Mouse (Mus musculus): ENCODE results near the gene Ltbp1. TPM values are rescaled to one million over a fixed set of nuclear protein-coding genes. Genes with fewer than 3 reads are reported as not detected.

Gene Ltbp1
- polyA plus RNA-seq, 1 experiment = not detected

- no peak for TF ChIP-seq POLR2A (IDR thresholded peaks at IDR 0.05; ENCODE audit: insufficient read depth, low read depth, low read length)
- TF ChIP-seq CTCF (IDR thresholded peaks at IDR 0.05; ENCODE audit: insufficient read depth, low read depth, low read length) = no peak
- WGBS = 84% methylated on average over 4 of the region's 4 CpGs
- Histone ChIP-seq H3K4me3 (ENCODE audit: insufficient read depth, low read depth, low read length) (no peak overlapping the region), H3K4me1 (ENCODE audit: control insufficient read depth, insufficient read depth, low read length) (no peaks in the 10 kb centered on the region), H3K27ac (ENCODE audit: insufficient read depth, low read depth, low read length) (no peak overlapping the region; the same call in 1 of the 2 replicates)
Observed at GRCm38 (mm10) chr17:75300908-75301307, 295.5 kb downstream of the Ltbp1 start.

DNA sequence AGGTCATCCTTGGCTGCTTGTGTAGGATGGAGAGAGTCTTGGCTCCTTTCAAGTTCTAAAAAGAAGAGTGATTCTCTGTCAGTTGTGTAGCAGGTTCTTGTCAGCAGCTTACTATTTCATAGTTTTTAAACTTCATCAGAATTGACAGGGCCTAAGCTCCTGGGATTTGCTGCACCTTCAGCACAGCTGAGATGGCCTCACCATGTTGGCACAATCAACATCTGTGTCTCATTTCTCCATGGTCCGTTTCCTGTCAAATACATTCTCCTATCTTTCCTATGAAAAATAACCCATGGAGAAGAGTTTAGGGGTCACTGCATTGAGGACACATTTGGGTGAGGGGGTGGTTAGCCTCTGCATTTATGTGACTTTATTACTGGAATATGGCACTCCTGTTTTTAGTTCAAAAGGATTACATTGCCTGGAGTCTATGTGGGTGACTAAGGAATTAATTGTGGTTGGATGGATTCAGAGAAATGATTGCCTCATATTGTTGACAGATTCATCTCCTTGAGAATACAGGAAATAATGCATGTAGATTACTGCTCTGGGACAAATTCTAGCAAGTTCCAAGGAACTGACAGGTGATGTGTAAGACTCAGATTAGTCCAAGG lies 299.5 kb downstream of the Ltbp1 start:
- H3K27ac ChIP-seq (ENCODE audit: insufficient read depth, low read depth, low read length) = no peak overlapping the region
- peaks cover 4% of the 10 kb centered on the region; the same call in 1 of the 2 replicates for H3K4me1 ChIP-seq (ENCODE audit: control insufficient read depth, insufficient read depth, low read length)
- TF ChIP-seq POLR2A (IDR thresholded peaks at IDR 0.05; ENCODE audit: insufficient read depth, low read depth, low read length) = no peak
- TF ChIP-seq CTCF (IDR thresholded peaks at IDR 0.05; ENCODE audit: insufficient read depth, low read depth, low read length) = no peak
- WGBS = 91% methylated on average over 1 of the region's 1 CpGs
- H3K4me3 ChIP-seq (ENCODE audit: insufficient read depth, low read depth, low read length) = no peak overlapping the region

GRCm38 (mm10) chr17:75305714-75306113 lies 300.3 kb downstream of the Ltbp1 start:
- Histone ChIP-seq H3K27ac (ENCODE audit: insufficient read depth, low read depth, low read length) (no peak overlapping the region), H3K4me3 (ENCODE audit: insufficient read depth, low read depth, low read length) (no peak overlapping the region), H3K4me1 (ENCODE audit: control insufficient read depth, insufficient read depth, low read length) (peaks cover 4% of the 10 kb centered on the region; the same call in 1 of the 2 replicates)
- TF ChIP-seq POLR2A (IDR thresholded peaks at IDR 0.05; ENCODE audit: insufficient read depth, low read depth, low read length) (no peak), CTCF (IDR thresholded peaks at IDR 0.05; ENCODE audit: insufficient read depth, low read depth, low read length) (no peak)
- 95% methylated on average over 1 of the region's 1 CpGs for WGBS

DNA sequence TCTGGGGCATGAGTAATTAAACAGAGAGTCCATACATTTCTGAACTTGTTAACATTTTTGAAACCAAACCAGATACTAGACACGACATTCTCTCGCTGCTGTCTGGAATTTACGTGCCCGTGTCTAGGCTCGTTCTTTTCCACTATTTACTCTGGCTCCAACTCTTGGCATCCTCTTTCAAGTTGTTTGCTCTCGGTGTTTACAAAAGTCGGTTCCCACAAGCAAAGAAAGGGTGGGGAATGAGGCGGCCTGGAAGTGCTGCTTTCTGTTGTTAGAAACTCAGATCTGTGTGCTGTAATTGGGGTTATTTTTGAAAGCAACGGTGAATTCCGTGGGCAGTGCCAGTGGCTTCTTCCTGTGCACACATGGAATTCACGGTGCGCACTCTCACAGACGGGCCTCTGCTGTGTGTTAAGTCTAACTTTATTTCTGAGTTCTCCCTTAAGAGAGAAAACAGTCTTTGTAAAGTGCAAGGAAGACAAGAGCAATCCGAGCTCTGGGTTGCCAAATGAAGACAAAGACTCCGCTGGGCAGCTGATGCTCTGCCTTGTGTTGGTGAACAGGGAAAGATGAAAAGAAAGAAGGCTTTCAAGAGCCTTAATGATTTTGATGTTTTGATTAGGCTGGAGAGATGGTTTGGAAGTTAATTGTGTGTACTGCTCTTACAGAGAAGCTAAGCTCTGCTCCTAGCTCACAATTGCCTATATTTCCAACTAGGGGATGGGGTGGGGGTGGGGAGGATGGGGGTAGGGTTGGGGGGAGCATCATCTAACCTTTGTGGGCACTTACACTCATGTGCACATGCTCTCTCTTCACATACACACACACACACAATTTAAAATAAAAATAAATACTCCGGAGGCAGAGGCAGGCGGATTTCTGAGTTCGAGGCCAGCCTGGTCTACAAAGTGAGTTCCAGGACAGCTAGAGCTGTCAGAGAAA lies 302.0 kb downstream of the Ltbp1 start:
- H3K4me3 ChIP-seq (ENCODE audit: insufficient read depth, low read depth, low read length) = no peak overlapping the region
- no peak overlapping the region for H3K27ac ChIP-seq (ENCODE audit: insufficient read depth, low read depth, low read length)
- WGBS = 33% methylated on average over 18 of the region's 18 CpGs
- no peak for TF ChIP-seq CTCF (IDR thresholded peaks at IDR 0.05; ENCODE audit: insufficient read depth, low read depth, low read length)
- no peak for TF ChIP-seq POLR2A (IDR thresholded peaks at IDR 0.05; ENCODE audit: insufficient read depth, low read depth, low read length)
- H3K4me1 ChIP-seq (ENCODE audit: control insufficient read depth, insufficient read depth, low read length) = peaks cover 4% of the 10 kb centered on the region; the same call in 1 of the 2 replicates

DNA sequence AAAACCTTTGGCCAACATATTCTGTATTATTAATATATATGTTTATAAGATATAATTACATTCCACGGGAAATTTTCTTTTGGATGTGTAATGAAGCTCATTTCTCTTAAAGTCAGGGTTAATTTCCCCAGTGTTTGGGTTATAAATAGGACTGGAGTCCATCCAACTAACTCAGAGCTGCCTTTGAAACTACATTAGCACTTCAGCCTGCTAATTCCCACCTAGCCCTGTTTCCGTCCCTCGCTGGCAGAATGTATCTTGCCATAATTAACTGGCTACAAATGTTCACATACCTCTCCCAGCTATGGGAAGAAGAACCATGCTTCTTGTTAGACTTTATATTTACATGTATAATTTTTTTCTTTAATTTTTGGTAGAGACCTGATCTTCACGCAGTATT lies 311.7 kb downstream of the Ltbp1 start:
- WGBS = 32% methylated on average over 4 of the region's 4 CpGs
- TF ChIP-seq POLR2A (IDR thresholded peaks at IDR 0.05; ENCODE audit: insufficient read depth, low read depth, low read length) (no peak), CTCF (IDR thresholded peaks at IDR 0.05; ENCODE audit: insufficient read depth, low read depth, low read length) (no peak)
- H3K27ac ChIP-seq (ENCODE audit: insufficient read depth, low read depth, low read length) = no peak overlapping the region
- no peaks in the 10 kb centered on the region for H3K4me1 ChIP-seq (ENCODE audit: control insufficient read depth, insufficient read depth, low read length)
- H3K4me3 ChIP-seq (ENCODE audit: insufficient read depth, low read depth, low read length) = no peak overlapping the region

DNA sequence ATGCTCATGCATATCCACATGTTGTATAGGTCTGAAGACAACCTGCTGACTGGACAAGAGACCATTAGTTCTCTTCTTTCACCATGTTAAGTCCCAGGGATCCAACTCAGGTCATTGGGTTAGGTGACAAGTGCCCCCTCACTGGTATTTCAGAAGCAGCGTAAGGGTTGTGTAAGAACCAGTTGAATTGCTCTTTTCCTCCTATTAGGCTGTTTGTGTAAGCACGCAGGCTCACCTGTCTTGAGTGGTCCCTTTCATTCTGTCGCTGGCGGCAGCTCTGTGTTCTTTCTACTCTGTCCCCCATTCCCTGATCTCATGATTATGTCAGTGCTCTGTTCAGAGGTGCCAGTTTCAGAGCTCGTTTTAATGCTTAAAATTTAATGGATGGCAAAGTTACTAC lies 317.9 kb downstream of the Ltbp1 start:
- 86% methylated on average over 5 of the region's 5 CpGs for WGBS

DNA sequence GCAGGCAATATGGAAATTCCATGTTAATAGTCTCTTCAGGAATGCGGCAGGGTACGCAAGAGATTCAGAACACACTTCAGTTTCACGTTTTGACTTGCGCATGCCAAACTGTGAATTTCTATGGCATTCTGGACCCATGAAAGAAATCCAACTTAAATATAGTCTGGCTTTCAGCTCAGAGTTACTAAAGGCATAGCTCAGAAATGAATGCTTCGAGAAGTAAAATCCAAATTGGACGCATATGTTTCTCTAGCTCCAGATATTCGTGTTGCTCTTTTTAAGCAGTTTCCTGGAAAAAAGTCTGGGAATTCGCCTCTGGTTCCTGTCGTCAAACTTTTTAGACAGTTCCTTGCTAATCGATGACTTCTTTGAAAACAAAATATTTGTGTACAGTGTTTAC lies 318.4 kb downstream of the Ltbp1 start:
- no peak overlapping the region for H3K4me3 ChIP-seq (ENCODE audit: insufficient read depth, low read depth, low read length)
- H3K27ac ChIP-seq (ENCODE audit: insufficient read depth, low read depth, low read length) = no peak overlapping the region
- TF ChIP-seq POLR2A (IDR thresholded peaks at IDR 0.05; ENCODE audit: insufficient read depth, low read depth, low read length) = no peak
- no peak for TF ChIP-seq CTCF (IDR thresholded peaks at IDR 0.05; ENCODE audit: insufficient read depth, low read depth, low read length)
- 91% methylated on average over 10 of the region's 10 CpGs for WGBS
- H3K4me1 ChIP-seq (ENCODE audit: control insufficient read depth, insufficient read depth, low read length) = no peaks in the 10 kb centered on the region; the same call in 1 of the 2 replicates

More for the DNA sequence above, 317.9 kb downstream of the Ltbp1 start:
- no peak overlapping the region for H3K27ac ChIP-seq (ENCODE audit: insufficient read depth, low read depth, low read length)
- no peak for TF ChIP-seq CTCF (IDR thresholded peaks at IDR 0.05; ENCODE audit: insufficient read depth, low read depth, low read length)
- no peak for TF ChIP-seq POLR2A (IDR thresholded peaks at IDR 0.05; ENCODE audit: insufficient read depth, low read depth, low read length)
- H3K4me3 ChIP-seq (ENCODE audit: insufficient read depth, low read depth, low read length) = no peak overlapping the region
- no peaks in the 10 kb centered on the region for H3K4me1 ChIP-seq (ENCODE audit: control insufficient read depth, insufficient read depth, low read length)

- WGBS = 63% methylated on average over 10 of the region's 10 CpGs
- TF ChIP-seq POLR2A (IDR thresholded peaks at IDR 0.05; ENCODE audit: insufficient read depth, low read depth, low read length) (no peak), CTCF (IDR thresholded peaks at IDR 0.05; ENCODE audit: insufficient read depth, low read depth, low read length) (no peak)
- H3K27ac ChIP-seq (ENCODE audit: insufficient read depth, low read depth, low read length) = no peak overlapping the region
- no peak overlapping the region for H3K4me3 ChIP-seq (ENCODE audit: insufficient read depth, low read depth, low read length)
- no peaks in the 10 kb centered on the region; the same call in 1 of the 2 replicates for H3K4me1 ChIP-seq (ENCODE audit: control insufficient read depth, insufficient read depth, low read length)
Observed at GRCm38 (mm10) chr17:75328102-75328639, 322.8 kb downstream of the Ltbp1 start.

GRCm38 (mm10) chr17:75330366-75330765 lies 325.0 kb downstream of the Ltbp1 start:
- no peak overlapping the region for H3K4me3 ChIP-seq (ENCODE audit: insufficient read depth, low read depth, low read length)
- H3K4me1 ChIP-seq (ENCODE audit: control insufficient read depth, insufficient read depth, low read length) = no peaks in the 10 kb centered on the region; the same call in 1 of the 2 replicates
- TF ChIP-seq POLR2A (IDR thresholded peaks at IDR 0.05; ENCODE audit: insufficient read depth, low read depth, low read length) (no peak), CTCF (IDR thresholded peaks at IDR 0.05; ENCODE audit: insufficient read depth, low read depth, low read length) (no peak)
- 89% methylated on average over 6 of the region's 6 CpGs for WGBS
- H3K27ac ChIP-seq (ENCODE audit: insufficient read depth, low read depth, low read length) = no peak overlapping the region

Measured in olfactory bulb, adult 2 months (tissue).